Mouse (Mus musculus): ENCODE data around the gene Tgfbr3. TPM values are rescaled to one million over a fixed set of nuclear protein-coding genes. Genes with fewer than 3 reads are reported as not detected.

The Tgfbr3 gene
- polyA plus RNA-seq, 1 experiment from 2014 or later, result 23.8 TPM

DNA sequence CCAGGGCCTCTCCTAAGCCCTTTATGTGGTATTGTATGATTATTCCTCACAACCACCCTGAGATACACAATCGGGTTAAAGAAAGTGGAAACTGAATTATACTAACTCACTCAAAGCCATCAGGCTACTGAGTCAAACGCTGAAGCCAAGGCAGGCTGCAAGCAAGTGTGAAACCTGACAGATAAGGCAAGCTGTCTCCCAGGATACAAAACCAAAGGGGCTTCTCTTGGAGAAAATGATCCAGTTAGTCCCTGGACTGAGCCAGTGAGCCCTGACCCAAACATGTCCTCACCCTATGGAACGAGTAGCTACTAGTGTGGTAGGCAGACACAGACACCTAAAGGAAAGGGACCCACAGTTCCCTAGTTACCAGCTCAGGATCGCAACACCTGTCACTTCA lies 46.4 kb downstream of the Tgfbr3 start:
- Histone ChIP-seq H3K4me2 (no peak overlapping the region), H3K9me3 (ENCODE audit: low read depth, low read length) (no peaks in the 10 kb centered on the region), H3K4me3 (ENCODE audit: low read depth, low read length) (no peak overlapping the region), H3K36me3 (ENCODE audit: insufficient read depth) (no peaks in the 10 kb centered on the region), H3K27me3 (ENCODE audit: insufficient read depth, low read length) (no peaks in the 10 kb centered on the region), H3K4me1 (ENCODE audit: insufficient read depth) (peaks cover 10% of the 10 kb centered on the region), H3K27ac (ENCODE audit: low read depth) (no peak overlapping the region), H3K9ac (no peak overlapping the region)
- no peak for DNase-seq
- ATAC-seq (ENCODE audit: insufficient read depth), result no peak
- 66% methylated on average over 4 of the region's 4 CpGs for WGBS
- no peak for TF ChIP-seq CTCF (IDR thresholded peaks at IDR 0.05; ENCODE audit: low read depth)

DNA sequence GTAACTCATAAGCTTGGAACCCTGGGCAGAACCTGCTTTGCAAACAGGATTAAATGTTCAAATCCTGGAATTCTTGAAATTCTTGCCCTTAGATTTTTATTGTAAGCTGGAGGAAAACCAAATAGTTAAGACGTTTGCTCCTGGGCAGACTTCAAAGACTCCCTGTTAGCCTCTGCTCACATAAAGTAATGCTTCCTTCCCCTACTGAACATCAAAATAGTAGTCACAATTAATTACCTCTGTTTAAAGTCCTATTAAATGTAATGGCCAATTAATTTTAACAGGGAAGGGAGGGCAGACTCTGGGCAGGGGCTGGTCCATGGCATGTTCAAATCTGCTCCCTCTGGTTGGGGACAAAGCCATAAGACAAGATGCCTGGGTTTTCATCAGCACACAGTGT lies 49.2 kb downstream of the Tgfbr3 start:
- H3K27ac ChIP-seq (ENCODE audit: low read depth), result no peak overlapping the region
- H3K4me1 ChIP-seq (ENCODE audit: insufficient read depth), result peaks cover 30% of the 10 kb centered on the region
- WGBS, result 17% methylated on average over 1 of the region's 1 CpGs
- no peak overlapping the region for H3K4me3 ChIP-seq (ENCODE audit: low read depth, low read length)
- H3K27me3 ChIP-seq (ENCODE audit: insufficient read depth, low read length), result no peaks in the 10 kb centered on the region
- no peaks in the 10 kb centered on the region for H3K36me3 ChIP-seq (ENCODE audit: insufficient read depth)
- DNase-seq, result no peak
- no peak for TF ChIP-seq CTCF (IDR thresholded peaks at IDR 0.05; ENCODE audit: low read depth)
- no peak overlapping the region for H3K9ac ChIP-seq
- H3K9me3 ChIP-seq (ENCODE audit: low read depth, low read length), result no peaks in the 10 kb centered on the region
- ATAC-seq (ENCODE audit: insufficient read depth), result no peak
- no peak overlapping the region for H3K4me2 ChIP-seq

DNA sequence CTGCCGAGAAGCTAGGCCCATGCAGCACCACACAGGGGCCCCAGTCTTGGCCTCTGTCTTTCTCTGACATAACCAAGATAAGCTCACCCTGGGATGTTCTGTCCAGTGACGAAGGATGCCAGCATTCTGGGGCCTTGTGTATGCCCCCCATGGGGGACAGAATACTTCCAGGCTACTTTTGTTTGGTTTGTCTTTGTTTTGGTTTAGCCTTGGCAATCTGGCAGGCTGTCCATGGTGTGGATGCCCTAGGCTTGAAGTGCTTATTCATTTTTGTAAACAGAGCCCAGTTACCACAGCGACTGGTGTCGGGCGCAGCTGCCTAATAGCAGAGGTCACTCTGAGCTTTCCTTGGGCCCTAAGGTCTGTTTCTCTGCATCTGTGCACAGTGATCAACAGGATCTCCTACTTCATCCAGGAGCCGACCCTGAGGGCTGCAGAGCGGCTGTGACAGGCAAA lies 51.4 kb downstream of the Tgfbr3 start:
- peak; percentile 73 for DNase-seq
- 30% methylated on average over 7 of the region's 7 CpGs for WGBS
- H3K4me1 ChIP-seq (ENCODE audit: insufficient read depth), result peaks cover 46% of the 10 kb centered on the region
- TF ChIP-seq CTCF (IDR thresholded peaks at IDR 0.05; ENCODE audit: low read depth), result no peak
- H3K27ac ChIP-seq (ENCODE audit: low read depth), result peak overlapping the region; percentile 77
- H3K4me3 ChIP-seq (ENCODE audit: low read depth, low read length), result no peak overlapping the region
- peak; percentile 67 for ATAC-seq (ENCODE audit: insufficient read depth)
- H3K9ac ChIP-seq, result no peak overlapping the region
- no peak overlapping the region for H3K4me2 ChIP-seq
- H3K36me3 ChIP-seq (ENCODE audit: insufficient read depth), result no peaks in the 10 kb centered on the region
- H3K9me3 ChIP-seq (ENCODE audit: low read depth, low read length), result no peaks in the 10 kb centered on the region
- no peaks in the 10 kb centered on the region for H3K27me3 ChIP-seq (ENCODE audit: insufficient read depth, low read length)

DNA sequence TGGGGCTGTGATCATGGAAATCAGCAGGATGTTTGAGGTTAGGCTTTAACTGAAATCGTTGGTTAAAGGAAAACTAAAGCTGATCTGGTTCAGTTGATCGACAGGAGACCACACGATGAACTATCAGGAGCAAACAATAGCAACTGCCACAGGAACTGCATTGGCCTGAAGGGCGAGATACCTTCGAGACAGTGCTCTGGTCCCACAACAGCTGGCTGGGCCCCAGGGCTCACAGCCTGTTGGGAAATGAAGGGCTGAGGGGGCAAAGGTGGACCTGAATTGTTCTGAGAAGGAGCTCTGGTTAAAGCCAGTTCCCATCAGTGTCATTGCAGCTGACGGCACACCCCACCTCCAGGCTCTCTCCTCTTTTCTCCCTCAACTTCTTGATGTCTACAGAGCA lies 52.5 kb downstream of the Tgfbr3 start:
- no peak overlapping the region for H3K4me3 ChIP-seq (ENCODE audit: low read depth, low read length)
- H3K9me3 ChIP-seq (ENCODE audit: low read depth, low read length), result no peaks in the 10 kb centered on the region
- peaks cover 46% of the 10 kb centered on the region for H3K4me1 ChIP-seq (ENCODE audit: insufficient read depth)
- peak overlapping the region; percentile 56; the same call in 1 of the 2 replicates for H3K27ac ChIP-seq (ENCODE audit: low read depth)
- TF ChIP-seq CTCF (IDR thresholded peaks at IDR 0.05; ENCODE audit: low read depth), result no peak
- H3K27me3 ChIP-seq (ENCODE audit: insufficient read depth, low read length), result no peaks in the 10 kb centered on the region
- no peak overlapping the region for H3K4me2 ChIP-seq
- no peak overlapping the region for H3K9ac ChIP-seq
- ATAC-seq (ENCODE audit: insufficient read depth), result no peak
- H3K36me3 ChIP-seq (ENCODE audit: insufficient read depth), result no peaks in the 10 kb centered on the region
- WGBS, result 61% methylated on average over 6 of the region's 6 CpGs
- no peak for DNase-seq

DNA sequence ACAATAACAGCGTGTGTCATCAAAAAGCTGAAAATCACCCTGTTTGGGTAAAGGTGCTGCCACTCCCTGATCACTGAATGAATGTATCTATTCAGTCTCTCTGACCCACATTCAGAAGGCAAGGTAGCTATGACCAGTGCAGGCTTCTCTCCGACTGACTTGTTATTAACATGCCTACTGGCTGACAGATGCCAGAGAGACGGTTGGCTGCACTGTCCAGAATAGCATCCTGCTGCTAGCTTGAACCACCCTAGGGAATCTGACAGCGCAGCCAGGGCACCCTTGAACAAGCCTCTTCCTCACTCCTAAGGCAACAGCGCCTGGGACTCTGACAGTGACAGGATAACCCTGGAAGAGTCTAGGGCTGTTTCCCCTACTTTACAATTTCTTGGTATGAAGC lies 53.4 kb downstream of the Tgfbr3 start:
- TF ChIP-seq CTCF (IDR thresholded peaks at IDR 0.05; ENCODE audit: low read depth), result no peak
- Histone ChIP-seq H3K27me3 (ENCODE audit: insufficient read depth, low read length) (no peaks in the 10 kb centered on the region), H3K9me3 (ENCODE audit: low read depth, low read length) (no peaks in the 10 kb centered on the region), H3K36me3 (ENCODE audit: insufficient read depth) (no peaks in the 10 kb centered on the region), H3K9ac (no peak overlapping the region), H3K4me3 (ENCODE audit: low read depth, low read length) (no peak overlapping the region), H3K4me2 (no peak overlapping the region), H3K4me1 (ENCODE audit: insufficient read depth) (peaks cover 46% of the 10 kb centered on the region), H3K27ac (ENCODE audit: low read depth) (no peak overlapping the region)
- ATAC-seq (ENCODE audit: insufficient read depth), result no peak
- DNase-seq, result no peak
- 80% methylated on average over 5 of the region's 5 CpGs for WGBS

GRCm38 (mm10) chr5:107233366-107234354 lies 55.8 kb downstream of the Tgfbr3 start:
- Histone ChIP-seq H3K4me1 (ENCODE audit: insufficient read depth) (peaks cover 41% of the 10 kb centered on the region), H3K27me3 (ENCODE audit: insufficient read depth, low read length) (no peaks in the 10 kb centered on the region), H3K9ac (no peak overlapping the region), H3K4me2 (no peak overlapping the region), H3K36me3 (ENCODE audit: insufficient read depth) (no peaks in the 10 kb centered on the region), H3K4me3 (ENCODE audit: low read depth, low read length) (no peak overlapping the region), H3K27ac (ENCODE audit: low read depth) (peak overlapping the region; percentile 28), H3K9me3 (ENCODE audit: low read depth, low read length) (no peaks in the 10 kb centered on the region)
- DNase-seq (peak; percentile 66), ATAC-seq (ENCODE audit: insufficient read depth) (peak; percentile 20; the same call in 1 of the 2 replicates)
- WGBS, result 33% methylated on average over 14 of the region's 14 CpGs
- no peak for TF ChIP-seq CTCF (IDR thresholded peaks at IDR 0.05; ENCODE audit: low read depth)

DNA sequence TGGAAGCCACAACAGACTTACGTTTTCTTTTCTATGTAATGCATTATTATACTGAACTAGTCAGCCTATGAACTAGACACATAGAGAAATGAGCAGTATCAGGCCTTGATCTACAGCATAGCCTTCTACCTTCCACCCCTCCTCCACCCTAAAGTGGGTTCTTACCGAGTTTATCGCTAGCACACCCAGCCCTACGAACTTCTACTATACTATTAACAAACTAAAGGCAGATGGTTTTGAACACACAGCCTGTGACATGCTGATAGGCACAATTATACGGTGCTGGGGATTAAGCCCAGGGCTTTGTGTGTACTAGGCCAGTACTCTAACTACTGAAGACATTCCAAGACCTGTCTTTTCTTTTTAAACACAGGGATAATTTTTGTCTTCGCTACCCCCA lies 59.2 kb downstream of the Tgfbr3 start:
- H3K4me2 ChIP-seq, result no peak overlapping the region
- no peak for ATAC-seq (ENCODE audit: insufficient read depth)
- H3K27ac ChIP-seq (ENCODE audit: low read depth), result no peak overlapping the region
- H3K9me3 ChIP-seq (ENCODE audit: low read depth, low read length), result no peaks in the 10 kb centered on the region
- H3K27me3 ChIP-seq (ENCODE audit: insufficient read depth, low read length), result no peaks in the 10 kb centered on the region
- H3K36me3 ChIP-seq (ENCODE audit: insufficient read depth), result peaks cover 5% of the 10 kb centered on the region; the same call in 1 of the 2 replicates
- no peak for TF ChIP-seq CTCF (IDR thresholded peaks at IDR 0.05; ENCODE audit: low read depth)
- DNase-seq, result no peak
- WGBS, result 78% methylated on average over 6 of the region's 6 CpGs
- H3K9ac ChIP-seq, result no peak overlapping the region
- peaks cover 16% of the 10 kb centered on the region for H3K4me1 ChIP-seq (ENCODE audit: insufficient read depth)
- H3K4me3 ChIP-seq (ENCODE audit: low read depth, low read length), result no peak overlapping the region

Measured in lung, embryonic 14.5 days (tissue).